Mouse (Mus musculus) midbrain, embryonic 10.5 days (tissue): ENCODE measurements around the gene Apc2. TPM values are rescaled to one million over a fixed set of nuclear protein-coding genes. Genes with fewer than 3 reads are reported as not detected.
A peak's percentile ranks its signal among the peaks of the same experiment; 100 is the strongest.

Source experiments
- DNase-seq: peaks from one replicate; pipeline ENCODE4 v3.0.0-alpha.2; 2017; ENCODE audit warnings: low spot score
- H3K27ac ChIP-seq: fragments of 300-500 bp; sonication (generic); replicated peaks from 2 replicates; pipeline ENCODE4 v1.5.1; 2016; ENCODE audit warnings: mild to moderate bottlenecking
- H3K27me3 ChIP-seq: fragments of 300-500 bp; sonication (generic); 2 replicates; pipeline ENCODE4 v1.6.1; 2016; ENCODE audit warnings: low read depth, mild to moderate bottlenecking; ENCODE audit not compliant: poor library complexity, severe bottlenecking
- H3K36me3 ChIP-seq: fragments of 300-500 bp; sonication (generic); 2 replicates; pipeline ENCODE4 v1.6.1; 2016; ENCODE audit warnings: mild to moderate bottlenecking, moderate library complexity
- H3K4me1 ChIP-seq: fragments of 300-500 bp; sonication (generic); 2 replicates; pipeline ENCODE4 v1.6.1; 2016
- H3K4me3 ChIP-seq: fragments of 300-500 bp; sonication (generic); 2 replicates; pipeline ENCODE4 v1.5.1; 2016; ENCODE audit warnings: mild to moderate bottlenecking, moderate library complexity
- H3K9me3 ChIP-seq: fragments of 300-500 bp; sonication (generic); replicated peaks from 2 replicates; pipeline ENCODE4 v1.6.1; 2016; ENCODE audit warnings: mild to moderate bottlenecking
- WGBS: fragments of 180-500 bp; shearing (Covaris S2); methylation state at CpG from one replicate; pipeline ENCODE4 v1.1.7; 2016; 5-methylcytosine and 5-hydroxymethylcytosine counted together
- polyA plus RNA-seq: library from polyadenylated mRNA; unstranded; fragments of >200 nt; fragmentation: Nextera tagmentation; extraction: Ambion mirVana; gene quantifications from 2 replicates; pipeline ENCODE4 v1.2.1, GENCODE M21; 2016

Apc2 gene
- polyA plus RNA-seq, 1 experiment from 2014 or later: 28.3 TPM

GRCm38 (mm10) chr10:80301256-80302081, 5.7 kb downstream of the Apc2 start:
- 74% methylated on average over 10 of the region's 10 CpGs for WGBS
- Histone ChIP-seq H3K9me3 (no peaks in the 10 kb centered on the region), H3K36me3 (peaks cover 45% of the 10 kb centered on the region), H3K27me3 (peaks cover 77% of the 10 kb centered on the region), H3K4me3 (peak overlapping the region; percentile 71), H3K27ac (peak overlapping the region; percentile 97), H3K4me1 (peaks cover 73% of the 10 kb centered on the region)
- no peak for DNase-seq

- Histone ChIP-seq H3K27me3 (peaks cover 73% of the 10 kb centered on the region), H3K9me3 (no peaks in the 10 kb centered on the region), H3K36me3 (peaks cover 50% of the 10 kb centered on the region), H3K4me3 (peak overlapping the region; percentile 71), H3K27ac (peak overlapping the region; percentile 97), H3K4me1 (peaks cover 68% of the 10 kb centered on the region)
- no peak for DNase-seq
- 61% methylated on average over 5 of the region's 5 CpGs for WGBS
These were observed 6.2 kb downstream of the Apc2 start for GRCm38 (mm10) chr10:80302082-80302355.

GRCm38 (mm10) chr10:80302471-80302881, 6.7 kb downstream of the Apc2 start:
- peak overlapping the region; percentile 97 for H3K27ac ChIP-seq
- peaks cover 55% of the 10 kb centered on the region for H3K36me3 ChIP-seq
- no peaks in the 10 kb centered on the region for H3K9me3 ChIP-seq
- peaks cover 70% of the 10 kb centered on the region for H3K27me3 ChIP-seq
- H3K4me1 ChIP-seq: peaks cover 63% of the 10 kb centered on the region
- peak overlapping the region; percentile 71 for H3K4me3 ChIP-seq
- 12% methylated on average over 9 of the region's 9 CpGs for WGBS
- DNase-seq: peak; percentile 76

- H3K36me3 ChIP-seq: peaks cover 75% of the 10 kb centered on the region
- H3K27me3 ChIP-seq: peaks cover 55% of the 10 kb centered on the region
- no peak overlapping the region for H3K27ac ChIP-seq
- peak overlapping the region; percentile 33; the same call in 1 of the 2 replicates for H3K4me3 ChIP-seq
- no peaks in the 10 kb centered on the region for H3K9me3 ChIP-seq
- DNase-seq: no peak
- 31% methylated on average over 12 of the region's 12 CpGs for WGBS
- H3K4me1 ChIP-seq: peaks cover 44% of the 10 kb centered on the region
These were observed 8.7 kb downstream of the Apc2 start for GRCm38 (mm10) chr10:80304458-80304857.

DNA sequence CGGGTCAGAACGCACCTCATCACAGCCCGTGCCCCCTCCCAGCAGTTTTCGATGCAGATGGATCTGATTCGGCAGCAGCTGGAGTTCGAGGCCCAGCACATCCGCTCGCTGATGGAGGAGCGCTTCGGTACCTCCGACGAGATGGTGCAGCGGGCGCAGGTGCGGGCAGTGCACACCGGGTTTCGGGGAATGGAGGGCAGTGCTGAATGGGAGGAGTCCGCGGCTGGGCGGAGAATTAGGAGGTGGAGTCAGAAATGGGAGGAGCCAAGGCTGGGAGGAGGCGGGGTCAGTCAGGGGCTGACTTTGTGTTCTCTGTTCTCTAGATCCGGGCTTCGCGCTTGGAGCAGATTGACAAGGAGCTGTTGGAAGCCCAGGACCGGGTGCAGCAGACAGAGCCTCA, 9.1 kb downstream of the Apc2 start:
- peaks cover 77% of the 10 kb centered on the region for H3K36me3 ChIP-seq
- H3K4me1 ChIP-seq: peaks cover 40% of the 10 kb centered on the region
- DNase-seq: no peak
- peaks cover 51% of the 10 kb centered on the region for H3K27me3 ChIP-seq
- H3K4me3 ChIP-seq: peak overlapping the region; percentile 33; the same call in 1 of the 2 replicates
- H3K9me3 ChIP-seq: no peaks in the 10 kb centered on the region
- 20% methylated on average over 25 of the region's 25 CpGs for WGBS
- H3K27ac ChIP-seq: no peak overlapping the region

DNA sequence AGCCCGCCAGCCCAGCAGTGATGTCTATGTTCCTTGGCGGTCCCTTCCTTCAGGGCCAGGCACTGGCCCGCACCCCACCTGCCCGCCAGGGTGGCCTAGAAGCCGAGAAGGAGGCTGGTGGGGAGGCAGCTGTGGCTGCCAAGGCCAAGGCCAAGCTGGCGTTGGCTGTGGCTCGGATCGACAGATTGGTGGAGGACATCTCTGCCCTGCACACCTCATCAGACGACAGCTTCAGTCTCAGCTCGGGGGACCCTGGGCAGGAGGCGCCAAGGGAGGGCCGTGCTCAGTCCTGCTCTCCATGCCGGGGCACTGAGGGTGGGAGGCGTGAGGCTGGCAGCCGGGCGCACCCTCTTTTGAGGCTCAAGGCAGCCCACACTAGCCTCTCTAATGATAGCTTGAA, 15.8 kb downstream of the Apc2 start:
- peaks cover 31% of the 10 kb centered on the region for H3K4me1 ChIP-seq
- H3K27me3 ChIP-seq: peaks cover 69% of the 10 kb centered on the region
- WGBS: 91% methylated on average over 16 of the region's 16 CpGs
- no peak for DNase-seq
- no peak overlapping the region for H3K4me3 ChIP-seq
- no peak overlapping the region for H3K27ac ChIP-seq
- peaks cover 98% of the 10 kb centered on the region for H3K36me3 ChIP-seq
- no peaks in the 10 kb centered on the region for H3K9me3 ChIP-seq

- Histone ChIP-seq H3K9me3 (no peaks in the 10 kb centered on the region), H3K27ac (no peak overlapping the region), H3K4me3 (0 out of 2 replicates have a peak overlapping the region, but pooled peaks have one; percentile 0), H3K27me3 (peaks cover 76% of the 10 kb centered on the region), H3K36me3 (peaks cover 97% of the 10 kb centered on the region), H3K4me1 (peaks cover 31% of the 10 kb centered on the region)
- no peak for DNase-seq
- WGBS: 72% methylated on average over 54 of the region's 54 CpGs
These were observed 17.1 kb downstream of the Apc2 start for GRCm38 (mm10) chr10:80312586-80313504.

DNA sequence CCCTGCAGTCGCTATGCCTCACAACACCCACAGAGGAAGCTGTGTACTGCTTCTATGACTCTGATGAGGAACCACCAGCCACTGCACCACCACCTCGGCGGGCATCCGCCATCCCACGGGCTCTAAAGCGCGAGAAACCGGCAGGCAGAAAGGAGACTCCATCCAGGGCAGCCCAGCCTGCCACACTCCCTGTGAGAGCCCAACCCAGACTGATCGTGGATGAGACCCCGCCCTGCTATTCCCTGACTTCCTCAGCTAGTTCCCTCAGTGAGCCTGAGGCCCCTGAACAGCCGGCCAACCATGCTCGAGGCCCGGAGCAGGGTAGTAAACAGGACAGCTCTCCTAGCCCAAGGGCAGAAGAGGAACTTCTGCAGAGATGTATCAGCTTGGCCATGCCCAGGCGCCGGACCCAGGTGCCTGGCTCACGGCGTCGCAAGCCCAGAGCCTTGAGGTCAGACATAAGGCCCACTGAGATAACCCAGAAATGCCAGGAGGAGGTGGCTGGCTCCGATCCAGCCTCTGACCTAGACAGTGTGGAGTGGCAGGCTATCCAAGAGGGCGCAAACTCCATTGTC, 17.9 kb downstream of the Apc2 start:
- Histone ChIP-seq H3K36me3 (peaks cover 97% of the 10 kb centered on the region), H3K4me1 (peaks cover 32% of the 10 kb centered on the region), H3K27me3 (peaks cover 76% of the 10 kb centered on the region), H3K27ac (no peak overlapping the region), H3K4me3 (0 out of 2 replicates have a peak overlapping the region, but pooled peaks have one; percentile 0), H3K9me3 (no peaks in the 10 kb centered on the region)
- 66% methylated on average over 20 of the region's 20 CpGs for WGBS
- DNase-seq: no peak

- Histone ChIP-seq H3K4me3 (0 out of 2 replicates have a peak overlapping the region, but pooled peaks have one; percentile 12), H3K9me3 (no peaks in the 10 kb centered on the region), H3K36me3 (peaks cover 96% of the 10 kb centered on the region), H3K27ac (no peak overlapping the region), H3K4me1 (peaks cover 40% of the 10 kb centered on the region), H3K27me3 (peaks cover 76% of the 10 kb centered on the region)
- 52% methylated on average over 16 of the region's 16 CpGs for WGBS
- no peak for DNase-seq
These were observed 18.8 kb downstream of the Apc2 start for GRCm38 (mm10) chr10:80314494-80315001.

GRCm38 (mm10) chr10:80315315-80315714, 19.5 kb downstream of the Apc2 start:
- no peak for DNase-seq
- H3K27me3 ChIP-seq: peaks cover 76% of the 10 kb centered on the region
- 0 out of 2 replicates have a peak overlapping the region, but pooled peaks have one; percentile 25 for H3K27ac ChIP-seq
- H3K36me3 ChIP-seq: peaks cover 90% of the 10 kb centered on the region
- peaks cover 46% of the 10 kb centered on the region for H3K4me1 ChIP-seq
- H3K9me3 ChIP-seq: no peaks in the 10 kb centered on the region
- peak overlapping the region; percentile 12; the same call in 1 of the 2 replicates for H3K4me3 ChIP-seq
- WGBS: 49% methylated on average over 27 of the region's 27 CpGs

DNA sequence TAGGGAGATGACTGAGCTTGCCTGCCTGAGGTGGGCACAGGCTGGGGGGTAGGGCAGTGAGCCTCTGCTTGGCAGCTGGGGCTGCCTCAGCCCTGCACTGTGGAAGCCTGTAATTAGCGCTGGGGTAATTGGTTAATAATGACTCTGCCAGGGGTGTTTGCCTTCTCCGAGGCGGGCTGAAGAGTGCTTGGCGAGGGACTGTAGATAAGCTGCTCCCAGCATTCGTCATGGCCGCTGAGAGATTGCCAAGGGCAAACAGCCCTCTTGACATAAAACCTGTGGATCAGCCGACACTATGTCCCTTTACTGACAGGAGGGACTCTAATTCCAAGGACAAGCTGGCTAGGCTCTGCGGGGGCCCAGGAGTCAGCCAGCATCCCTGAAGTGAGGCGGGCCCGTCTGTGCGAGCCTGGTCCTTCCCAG, 20.6 kb downstream of the Apc2 start:
- Histone ChIP-seq H3K4me3 (0 out of 2 replicates have a peak overlapping the region, but pooled peaks have one; percentile 5), H3K27me3 (peaks cover 65% of the 10 kb centered on the region), H3K27ac (no peak overlapping the region), H3K4me1 (peaks cover 55% of the 10 kb centered on the region), H3K36me3 (peaks cover 80% of the 10 kb centered on the region), H3K9me3 (no peaks in the 10 kb centered on the region)
- 46% methylated on average over 11 of the region's 11 CpGs for WGBS
- no peak for DNase-seq

DNA sequence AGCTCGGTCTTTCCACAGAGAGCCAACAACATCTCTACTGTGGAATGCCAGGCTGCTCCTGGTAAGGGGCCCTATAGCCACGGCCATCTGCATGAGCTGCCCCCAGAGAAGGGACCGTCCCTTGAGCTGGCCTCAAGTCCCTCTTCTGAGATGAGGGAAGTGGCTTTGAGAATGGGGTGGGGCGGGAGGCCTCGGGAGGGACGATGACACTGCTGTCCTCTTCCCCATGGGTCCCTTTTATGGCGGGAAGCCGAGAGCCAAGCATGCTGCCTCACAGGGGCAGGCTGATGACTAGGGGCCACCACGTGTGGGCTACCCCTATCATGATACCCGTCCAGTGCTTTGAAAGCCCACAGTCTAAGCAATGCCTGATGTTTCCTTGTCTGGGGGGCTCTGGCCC, 21.2 kb downstream of the Apc2 start:
- no peaks in the 10 kb centered on the region for H3K9me3 ChIP-seq
- peaks cover 73% of the 10 kb centered on the region for H3K36me3 ChIP-seq
- no peak for DNase-seq
- H3K4me3 ChIP-seq: 0 out of 2 replicates have a peak overlapping the region, but pooled peaks have one; percentile 18
- H3K4me1 ChIP-seq: peaks cover 61% of the 10 kb centered on the region
- WGBS: 65% methylated on average over 10 of the region's 10 CpGs
- no peak overlapping the region for H3K27ac ChIP-seq
- H3K27me3 ChIP-seq: peaks cover 63% of the 10 kb centered on the region
